Mouse (Mus musculus): ENCODE data around the gene Mbnl2.

DNA sequence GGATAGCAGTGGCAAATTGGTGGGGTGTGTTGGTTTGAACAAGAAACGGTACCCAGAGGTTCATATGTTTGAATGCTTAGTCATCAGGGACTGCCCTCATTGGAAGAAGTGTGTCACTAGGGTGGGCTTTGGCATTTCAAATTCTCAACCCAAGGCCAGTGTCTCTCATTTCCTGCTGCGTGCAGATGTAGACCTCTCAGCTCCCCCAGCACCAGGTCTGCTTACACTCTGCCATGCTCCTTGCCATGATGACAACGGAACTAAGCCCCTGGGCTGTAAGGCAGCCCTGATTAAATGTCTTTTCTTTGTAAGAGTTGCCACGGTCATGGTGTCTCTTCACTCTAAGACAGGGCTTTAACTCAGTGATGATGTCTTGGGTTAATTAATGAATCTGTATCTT lies 69.2 kb downstream of the Mbnl2 start:
- TF ChIP-seq CTCF (IDR thresholded peaks at IDR 0.05; ENCODE audit: low read depth, low read length), result no peak
- no peak for TF ChIP-seq GATA1 (IDR thresholded peaks at IDR 0.05; ENCODE audit: borderline replicate concordance, low read length)
- no peak for TF ChIP-seq TAL1 (conservative IDR thresholded peaks at IDR 0.05; ENCODE audit: low read depth, low read length)

All from G1E (cell line).